Mouse (Mus musculus): ENCODE measurements around the gene Rer1.

- TF ChIP-seq POLR2A (IDR thresholded peaks at IDR 0.05; ENCODE audit: borderline replicate concordance, extremely low read depth, insufficient read depth, insufficient read length, poor library complexity, severe bottlenecking) (no peak), CTCF (IDR thresholded peaks at IDR 0.05; ENCODE audit: borderline replicate concordance, extremely low read depth, insufficient read depth, insufficient read length) (no peak)
Measured at GRCm38 (mm10) chr4:155133658-155134417, 47.7 kb upstream of the Rer1 start.

Data from brain, embryonic 14.5 days (tissue).